In genomic region chr10:85651706-85652105, GRCm38 (mm10) we compare ENCODE assay signal across 8 mouse cellular contexts.
DNase-seq lines count a peak whose midpoint lies in the region; ATAC-seq lines count a peak whose summit lies in the region.

No protein-coding gene starts in this region.

- H3K4me1 ChIP-seq in forebrain, embryonic 12.5 days, result 0 out of 2 replicates have a peak, but pooled peaks cover 4% of the 10 kb centered on the region
- peaks cover 8% of the 10 kb centered on the region for H3K4me1 ChIP-seq in hindbrain, embryonic 15.5 days (replicated peaks)

- WGBS in forebrain, embryonic 12.5 days, result 32% methylated on average over 7 of the region's 7 CpGs
- WGBS in hindbrain, embryonic 15.5 days, result 29% methylated on average over 7 of the region's 7 CpGs

- intact Hi-C loops in gastrocnemius, postnatal 36 days (cut with DNase I), result loop anchor here (1.0 kb wide), 1 partner anchor 430 kb away; no protein-coding TSS in a partner anchor

- H3K4me3 ChIP-seq in forebrain, embryonic 12.5 days (replicated peaks), result no peak overlapping the region
- H3K4me3 ChIP-seq in hindbrain, embryonic 15.5 days, result no peak overlapping the region

- no peaks in the 10 kb centered on the region for H3K9me3 ChIP-seq in forebrain, embryonic 12.5 days
- no peaks in the 10 kb centered on the region for H3K9me3 ChIP-seq in hindbrain, embryonic 15.5 days

- H3K36me3 ChIP-seq in forebrain, embryonic 12.5 days (replicated peaks), result no peaks in the 10 kb centered on the region
- peaks cover 6% of the 10 kb centered on the region; the same call in 1 of the 2 replicates for H3K36me3 ChIP-seq in hindbrain, embryonic 15.5 days

- ATAC-seq in forebrain, embryonic 12.5 days (ENCODE audit: low FRiP score), result peak; percentile 73
- peak; percentile 72 for ATAC-seq in hindbrain, embryonic 15.5 days (ENCODE audit: low FRiP score, low read depth)
- peak; percentile 95 for ATAC-seq in megakaryocyte, adult 5-6 weeks (ENCODE audit: poor library complexity, severe bottlenecking)

- H3K4me2 ChIP-seq in forebrain, embryonic 12.5 days, result no peak overlapping the region
- H3K4me2 ChIP-seq in hindbrain, embryonic 15.5 days, result no peak overlapping the region

- no peaks in the 10 kb centered on the region for H3K27me3 ChIP-seq in forebrain, embryonic 12.5 days
- H3K27me3 ChIP-seq in hindbrain, embryonic 15.5 days, result no peaks in the 10 kb centered on the region

- DNase-seq in gastrocnemius, postnatal 10 days, result peak; percentile 26
- DNase-seq in gastrocnemius, postnatal 36 days, result no peak
- peak; percentile 25 for DNase-seq in cerebellum, adult 11 months
- peak; percentile 39 to 76 for DNase-seq in layer of hippocampus, postnatal 14 days (ENCODE audit: low spot score in 2 of 2)
- DNase-seq in right cerebral cortex, postnatal 4 days, result peak; percentile 40

- no peak overlapping the region for H3K9ac ChIP-seq in forebrain, embryonic 12.5 days
- no peak overlapping the region for H3K9ac ChIP-seq in hindbrain, embryonic 15.5 days

- H3K27ac ChIP-seq in forebrain, embryonic 12.5 days, result no peak overlapping the region
- no peak overlapping the region for H3K27ac ChIP-seq in hindbrain, embryonic 15.5 days (replicated peaks)

Comparison
In these comparisons a context has a peak if more than half of its experiments do, and no peak if none do; other contexts are left out.
1. DNase-seq: peak in gastrocnemius, postnatal 10 days (single experiment), cerebellum, adult 11 months (single experiment), layer of hippocampus, postnatal 14 days (2 of 2) and right cerebral cortex, postnatal 4 days (single experiment); none in gastrocnemius, postnatal 36 days (0 of 2).
2. Peak in every context shown above with its lines, with median percentiles within 50 percentile points of each other: ATAC-seq.